Mouse (Mus musculus): ENCODE measurements at regions not wholly inside any gene's neighbourhood (a gene's known extent, or its start where the extent isn't known, plus 50 kb on each side); places are given as distances from the start of the nearest gene placed in this dataset.

GRCm38 (mm10) chr4:142982585-142983294 is 230.1 kb downstream of the Prdm2 start:
- no peak for ATAC-seq (replicated peaks in 1 of 2; ENCODE audit: insufficient read depth in 1 of 2, low FRiP score in 2 of 2, low TSS enrichment in 1 of 2, low read depth in 1 of 2, poor library complexity in 2 of 2, severe bottlenecking in 2 of 2)

- ATAC-seq (replicated peaks in 1 of 2; ENCODE audit: insufficient read depth in 1 of 2, low FRiP score in 2 of 2, low TSS enrichment in 1 of 2, low read depth in 1 of 2, poor library complexity in 2 of 2, severe bottlenecking in 2 of 2), result peak; percentile 88 to 91
Measured at GRCm38 (mm10) chr4:142975620-142976019, 237.2 kb downstream of the Prdm2 start.

GRCm38 (mm10) chr4:142970040-142970439 is 242.8 kb downstream of the Prdm2 start:
- ATAC-seq (replicated peaks in 1 of 2; ENCODE audit: insufficient read depth in 1 of 2, low FRiP score in 2 of 2, low TSS enrichment in 1 of 2, low read depth in 1 of 2, poor library complexity in 2 of 2, severe bottlenecking in 2 of 2), result no peak

GRCm38 (mm10) chr4:142967604-142968003 is 245.2 kb downstream of the Prdm2 start:
- no peak for ATAC-seq (replicated peaks in 1 of 2; ENCODE audit: insufficient read depth in 1 of 2, low FRiP score in 2 of 2, low TSS enrichment in 1 of 2, low read depth in 1 of 2, poor library complexity in 2 of 2, severe bottlenecking in 2 of 2)

- no peak for ATAC-seq (replicated peaks in 1 of 2; ENCODE audit: insufficient read depth in 1 of 2, low FRiP score in 2 of 2, low TSS enrichment in 1 of 2, low read depth in 1 of 2, poor library complexity in 2 of 2, severe bottlenecking in 2 of 2)
Measured at GRCm38 (mm10) chr4:142956832-142957429, 255.9 kb downstream of the Prdm2 start.

GRCm38 (mm10) chr4:142956376-142956775 is 256.4 kb downstream of the Prdm2 start:
- no peak for ATAC-seq (replicated peaks in 1 of 2; ENCODE audit: insufficient read depth in 1 of 2, low FRiP score in 2 of 2, low TSS enrichment in 1 of 2, low read depth in 1 of 2, poor library complexity in 2 of 2, severe bottlenecking in 2 of 2)

- ATAC-seq (replicated peaks in 1 of 2; ENCODE audit: insufficient read depth in 1 of 2, low FRiP score in 2 of 2, low TSS enrichment in 1 of 2, low read depth in 1 of 2, poor library complexity in 2 of 2, severe bottlenecking in 2 of 2), result no peak
Measured at GRCm38 (mm10) chr4:142953724-142954123, 259.1 kb downstream of the Prdm2 start.

GRCm38 (mm10) chr4:142952879-142953278 is 259.9 kb downstream of the Prdm2 start:
- no peak for ATAC-seq (replicated peaks in 1 of 2; ENCODE audit: insufficient read depth in 1 of 2, low FRiP score in 2 of 2, low TSS enrichment in 1 of 2, low read depth in 1 of 2, poor library complexity in 2 of 2, severe bottlenecking in 2 of 2)

GRCm38 (mm10) chr4:142947673-142948072 is 265.1 kb downstream of the Prdm2 start:
- ATAC-seq (replicated peaks in 1 of 2; ENCODE audit: insufficient read depth in 1 of 2, low FRiP score in 2 of 2, low TSS enrichment in 1 of 2, low read depth in 1 of 2, poor library complexity in 2 of 2, severe bottlenecking in 2 of 2), result no peak

- no peak for ATAC-seq (replicated peaks in 1 of 2; ENCODE audit: insufficient read depth in 1 of 2, low FRiP score in 2 of 2, low TSS enrichment in 1 of 2, low read depth in 1 of 2, poor library complexity in 2 of 2, severe bottlenecking in 2 of 2)
Measured at GRCm38 (mm10) chr4:142933627-142934026, 279.2 kb downstream of the Prdm2 start.

- ATAC-seq (replicated peaks in 1 of 2; ENCODE audit: insufficient read depth in 1 of 2, low FRiP score in 2 of 2, low TSS enrichment in 1 of 2, low read depth in 1 of 2, poor library complexity in 2 of 2, severe bottlenecking in 2 of 2), result no peak
Measured at GRCm38 (mm10) chr4:142929245-142929644, 283.6 kb downstream of the Prdm2 start.

GRCm38 (mm10) chr4:142927328-142928108 is 285.3 kb downstream of the Prdm2 start:
- ATAC-seq (replicated peaks in 1 of 2; ENCODE audit: insufficient read depth in 1 of 2, low FRiP score in 2 of 2, low TSS enrichment in 1 of 2, low read depth in 1 of 2, poor library complexity in 2 of 2, severe bottlenecking in 2 of 2), result no peak

- no peak for ATAC-seq (replicated peaks in 1 of 2; ENCODE audit: insufficient read depth in 1 of 2, low FRiP score in 2 of 2, low TSS enrichment in 1 of 2, low read depth in 1 of 2, poor library complexity in 2 of 2, severe bottlenecking in 2 of 2)
Measured at GRCm38 (mm10) chr4:142925111-142925510, 287.7 kb downstream of the Prdm2 start.

- ATAC-seq (replicated peaks in 1 of 2; ENCODE audit: insufficient read depth in 1 of 2, low FRiP score in 2 of 2, low TSS enrichment in 1 of 2, low read depth in 1 of 2, poor library complexity in 2 of 2, severe bottlenecking in 2 of 2), result no peak
Measured at GRCm38 (mm10) chr4:142909355-142909947, 303.3 kb downstream of the Prdm2 start.

GRCm38 (mm10) chr4:142908782-142909181 is 304.0 kb downstream of the Prdm2 start:
- ATAC-seq (replicated peaks in 1 of 2; ENCODE audit: insufficient read depth in 1 of 2, low FRiP score in 2 of 2, low TSS enrichment in 1 of 2, low read depth in 1 of 2, poor library complexity in 2 of 2, severe bottlenecking in 2 of 2), result no peak

GRCm38 (mm10) chr4:142903356-142904032 is 309.3 kb downstream of the Prdm2 start:
- ATAC-seq (replicated peaks in 1 of 2; ENCODE audit: insufficient read depth in 1 of 2, low FRiP score in 2 of 2, low TSS enrichment in 1 of 2, low read depth in 1 of 2, poor library complexity in 2 of 2, severe bottlenecking in 2 of 2), result no peak

- no peak for ATAC-seq (replicated peaks in 1 of 2; ENCODE audit: insufficient read depth in 1 of 2, low FRiP score in 2 of 2, low TSS enrichment in 1 of 2, low read depth in 1 of 2, poor library complexity in 2 of 2, severe bottlenecking in 2 of 2)
Measured at GRCm38 (mm10) chr4:142900792-142901191, 312.0 kb downstream of the Prdm2 start.

Measured in hematopoietic stem cell, adult 5-6 weeks (primary cell).